Mouse (Mus musculus) kidney, adult 18-20 months (tissue): ENCODE measurements around the gene Afmid.

Experiments used
- DNase-seq: peaks from one replicate; pipeline ENCODE4 v3.0.0; 2021

Afmid gene

DNA sequence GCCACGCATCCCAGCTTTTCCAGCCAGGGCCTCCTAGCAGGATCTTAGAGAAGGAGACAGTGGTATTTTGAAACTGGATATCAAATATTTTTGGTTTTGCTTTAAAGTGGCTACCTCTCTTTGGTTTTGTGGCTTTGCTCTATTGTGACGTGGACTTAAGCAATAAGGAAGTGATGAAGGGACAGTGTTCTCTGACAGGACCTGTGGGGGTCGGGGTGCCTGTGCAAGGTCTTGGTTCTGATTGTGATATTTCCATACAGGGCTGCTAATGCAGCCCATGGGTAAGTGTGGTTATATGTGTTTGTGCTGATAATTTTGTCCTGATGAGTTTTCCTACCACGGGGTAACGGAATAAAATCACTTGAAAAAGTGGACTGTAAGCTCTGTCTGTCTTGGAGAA is 29.6 kb downstream of the Afmid start:
- no peak for DNase-seq

DNA sequence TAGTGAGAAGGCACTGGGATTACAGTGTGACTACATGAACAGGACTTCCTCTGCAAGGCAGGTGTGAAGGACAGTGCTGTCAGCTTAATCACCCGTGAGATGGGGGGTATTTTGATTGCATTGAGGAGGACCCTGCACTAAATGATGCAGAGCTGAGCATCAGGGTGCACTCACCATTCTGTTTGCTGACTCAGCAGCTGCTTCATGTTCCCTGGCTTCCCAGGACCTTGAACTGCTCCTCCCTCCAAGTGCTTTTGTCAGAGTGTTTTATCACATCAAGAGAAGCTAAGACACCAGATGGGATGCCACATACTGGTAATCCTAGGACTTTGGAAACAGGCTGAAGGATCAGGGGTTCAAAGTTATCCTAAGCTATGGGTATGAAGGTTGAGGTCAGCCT is 30.3 kb downstream of the Afmid start:
- no peak for DNase-seq

DNA sequence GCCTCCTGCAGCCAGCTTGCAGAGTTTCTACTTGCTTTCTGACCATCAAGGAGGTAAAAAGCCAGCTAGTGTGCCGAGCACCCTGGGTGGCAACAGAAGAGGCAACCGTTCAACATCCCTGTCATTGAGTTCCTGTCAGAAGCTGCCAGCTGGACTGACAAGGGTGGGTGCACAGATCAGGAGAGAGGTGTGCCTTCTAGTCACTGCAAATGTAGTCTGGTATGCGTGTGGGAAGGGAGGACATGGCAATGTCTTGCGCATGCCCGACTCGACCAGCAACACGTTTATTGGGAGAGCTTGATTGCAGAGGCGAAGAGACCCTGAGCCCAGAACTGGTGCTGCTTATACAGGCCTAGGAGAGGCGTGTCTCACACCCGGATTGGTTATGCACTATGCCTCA is 31.7 kb downstream of the Afmid start:
- no peak for DNase-seq

DNA sequence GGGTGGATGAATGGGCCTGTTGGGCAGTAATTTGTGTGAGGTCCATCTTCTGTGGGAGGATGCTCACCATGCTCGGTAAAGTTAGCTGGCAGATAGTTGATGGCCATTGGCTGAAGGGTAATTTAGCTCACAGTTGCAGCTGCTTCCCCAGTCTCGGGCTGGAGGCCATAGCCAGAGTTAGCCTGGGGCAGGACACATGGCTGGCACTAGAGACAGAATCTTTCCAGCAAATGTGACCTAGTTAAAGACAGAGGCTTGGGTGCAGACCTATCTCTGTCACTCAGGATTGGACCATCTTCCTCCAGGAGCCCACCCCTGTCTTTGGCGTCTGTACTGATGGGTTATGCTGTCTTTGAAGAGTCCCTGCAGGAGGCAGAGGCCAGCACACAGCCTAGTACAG is 32.7 kb downstream of the Afmid start:
- DNase-seq, result no peak

DNA sequence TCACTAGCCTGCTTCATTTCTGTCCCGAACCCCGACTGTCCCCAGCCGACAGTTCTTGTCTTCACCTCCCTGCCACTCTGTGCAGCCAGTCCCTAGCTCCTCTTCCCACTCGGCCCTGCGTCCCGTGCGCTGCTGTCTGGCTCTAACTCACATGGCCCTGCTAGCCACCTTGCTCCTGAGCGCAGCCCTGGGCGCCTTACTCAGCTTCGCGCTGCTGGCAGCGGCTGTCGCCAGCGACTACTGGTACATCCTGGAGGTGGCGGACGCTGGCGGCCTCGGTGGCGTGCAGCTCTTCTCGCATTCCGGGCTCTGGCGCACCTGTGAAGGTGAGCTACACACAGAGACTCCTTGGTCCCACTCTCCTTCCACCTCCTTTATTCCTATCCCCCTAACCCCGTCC is 34.9 kb downstream of the Afmid start, which contains the start of gene Tmem235:
Gene Tmem235, plus strand, starts transcription at position 152 of the 400 bp plus-strand sequence.
- DNase-seq, result no peak

DNA sequence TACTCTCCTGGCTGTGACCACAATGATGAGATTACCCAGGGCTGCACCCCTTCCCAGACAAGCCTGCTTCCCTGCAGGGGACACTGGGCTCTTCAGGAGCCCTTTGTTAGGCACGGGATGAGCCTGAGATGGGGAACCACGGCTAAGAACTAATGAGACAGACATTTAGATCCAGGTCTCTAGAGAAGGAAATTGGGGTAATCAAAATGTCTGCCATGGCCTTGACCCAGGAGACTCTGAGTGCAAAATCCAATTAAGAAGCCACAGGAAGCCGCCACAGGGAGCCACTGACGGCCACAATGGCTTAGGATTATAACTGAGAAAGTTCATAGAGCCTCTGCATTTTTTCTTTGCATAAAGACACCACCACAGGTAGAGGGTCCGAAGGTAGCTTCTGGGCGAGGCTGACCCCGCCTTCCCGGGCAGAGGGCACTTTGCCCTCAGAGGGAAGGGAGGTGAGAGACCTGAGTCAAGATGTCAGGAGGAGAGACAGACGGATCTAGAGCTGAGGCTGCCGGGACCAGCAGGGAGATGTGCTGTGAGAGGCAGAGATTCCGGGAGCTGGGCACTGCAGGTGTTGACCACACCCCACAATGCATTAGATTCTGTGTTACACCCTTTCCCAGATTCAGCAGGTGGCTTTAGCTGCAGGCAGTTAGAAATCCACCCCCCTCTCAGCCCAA is 37.6 kb downstream of the Afmid start:
- peak; percentile 60 for DNase-seq

DNA sequence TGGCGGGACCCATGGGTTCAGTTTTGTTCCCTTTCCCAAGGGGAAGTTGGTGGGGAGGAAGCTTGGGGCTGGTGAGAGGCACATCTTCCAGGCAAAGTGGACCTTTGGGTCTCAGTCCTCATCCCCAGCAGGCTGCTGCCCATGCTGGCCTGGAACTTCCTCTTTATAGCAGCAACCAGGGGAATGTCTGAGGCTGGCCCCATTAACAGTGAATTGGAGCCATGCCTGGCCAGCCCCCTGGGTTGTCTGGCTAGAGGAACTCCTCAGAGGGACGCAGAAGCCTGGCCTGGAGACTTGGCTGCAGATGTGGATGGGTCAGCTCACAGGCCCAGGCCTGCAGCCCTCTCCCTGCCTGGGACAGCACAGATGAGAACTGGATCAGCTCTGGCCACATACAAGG is 39.1 kb downstream of the Afmid start:
- DNase-seq, result no peak

DNA sequence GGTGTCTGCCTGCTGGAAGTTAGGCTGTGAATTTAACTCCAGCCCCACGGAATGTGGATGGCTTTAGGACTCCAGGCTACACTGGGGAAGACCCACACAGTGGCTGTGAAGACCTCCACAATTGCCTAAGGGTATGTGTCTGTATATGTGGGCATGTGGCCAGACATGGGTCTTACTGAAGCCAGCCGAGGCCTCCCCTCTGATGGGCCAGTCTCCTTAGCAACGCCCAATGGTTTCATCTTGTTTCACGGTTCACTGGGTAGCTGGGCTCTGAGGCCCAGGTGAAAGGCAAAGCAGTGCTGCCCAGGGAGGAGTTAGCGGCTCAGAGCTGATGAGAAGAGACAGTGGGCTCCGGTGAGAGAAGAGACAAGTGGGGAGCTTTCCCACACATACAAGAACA is 40.3 kb downstream of the Afmid start:
- DNase-seq, result peak; percentile 47

DNA sequence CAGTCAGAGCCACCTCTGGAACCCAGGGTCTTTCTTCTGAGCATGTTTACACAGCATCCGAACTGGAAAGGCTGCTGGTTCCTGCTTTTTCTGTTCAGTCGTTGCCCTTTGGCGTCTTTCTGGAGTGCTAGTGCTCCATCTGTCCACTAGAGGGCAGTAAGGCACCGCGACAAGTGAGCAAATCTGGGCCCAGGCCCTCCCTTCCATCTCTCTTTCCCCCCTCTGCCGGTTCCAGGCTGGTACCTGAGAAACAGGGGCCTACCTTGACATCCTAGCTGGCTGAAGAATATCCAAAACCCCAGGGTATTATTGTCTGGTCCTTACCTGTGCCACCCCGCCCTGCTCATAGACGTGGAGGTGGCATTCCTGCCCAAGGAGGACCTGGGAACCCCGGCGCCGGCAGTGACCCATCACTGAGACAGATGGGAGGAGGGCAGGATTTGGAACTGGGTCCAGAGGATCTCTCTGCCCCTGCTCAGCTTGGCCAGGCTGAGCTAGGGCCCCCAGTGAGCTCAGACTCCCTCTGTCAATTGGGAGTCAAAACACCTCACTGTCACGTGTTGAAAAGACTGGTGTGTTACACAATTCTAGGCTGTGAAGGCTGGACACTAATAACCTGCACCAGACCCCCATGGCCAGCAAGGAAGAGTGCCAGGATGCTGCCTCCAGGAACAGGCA is 45.1 kb downstream of the Afmid start:
- DNase-seq, result peak; percentile 74

DNA sequence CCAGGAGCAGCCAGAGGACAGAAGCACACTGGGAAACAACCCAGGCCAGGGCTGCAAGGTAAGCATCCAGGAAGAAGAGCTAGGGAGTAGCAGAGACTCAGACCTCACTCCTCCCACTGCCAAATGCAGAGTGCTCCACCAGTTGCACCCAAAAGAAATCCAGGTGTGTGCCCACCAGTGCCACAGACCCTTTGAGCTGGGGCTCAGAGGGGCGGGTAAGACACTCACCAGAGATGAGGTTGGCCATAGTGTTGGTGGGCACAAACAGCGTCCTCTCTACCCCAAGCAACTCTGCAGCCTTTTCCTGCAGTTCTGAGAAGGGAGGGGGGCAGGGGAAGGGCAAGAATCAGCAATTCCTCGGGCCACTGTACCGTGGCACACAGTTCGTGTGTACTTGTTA is 45.7 kb downstream of the Afmid start:
- DNase-seq, result no peak

DNA sequence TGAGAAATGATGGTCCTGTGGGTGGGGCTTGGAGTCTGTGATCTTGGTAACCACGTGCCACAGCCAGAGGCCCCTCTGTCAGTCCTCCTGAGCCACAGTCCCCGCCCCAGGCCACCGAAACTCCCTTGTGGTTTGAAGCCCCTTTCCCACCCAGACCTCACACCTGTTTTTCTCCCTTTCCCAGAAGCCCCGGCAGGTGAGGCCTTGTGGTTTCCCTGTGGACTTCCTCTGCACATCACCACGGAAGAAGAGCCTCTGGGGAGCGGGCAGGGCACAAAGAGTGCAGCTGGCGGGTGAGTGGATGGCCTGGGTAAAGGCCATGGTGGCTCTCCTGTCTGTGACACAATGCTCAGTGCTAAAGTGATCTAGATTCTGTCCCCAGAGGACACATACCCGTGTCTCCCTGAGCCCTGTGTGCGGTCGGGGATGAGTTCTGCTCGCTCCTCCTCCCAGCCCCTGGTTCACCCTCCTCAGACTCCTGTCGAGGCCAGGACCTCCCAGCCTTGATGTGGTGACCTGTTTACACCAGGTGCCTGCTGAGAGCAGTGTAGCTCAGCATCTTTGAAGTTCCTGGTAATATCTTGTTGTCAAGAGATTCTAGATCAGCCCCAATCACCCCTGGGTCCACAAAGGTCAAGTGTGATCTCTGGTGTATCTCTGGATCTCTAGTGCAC is 46.3 kb downstream of the Afmid start:
- no peak for DNase-seq

DNA sequence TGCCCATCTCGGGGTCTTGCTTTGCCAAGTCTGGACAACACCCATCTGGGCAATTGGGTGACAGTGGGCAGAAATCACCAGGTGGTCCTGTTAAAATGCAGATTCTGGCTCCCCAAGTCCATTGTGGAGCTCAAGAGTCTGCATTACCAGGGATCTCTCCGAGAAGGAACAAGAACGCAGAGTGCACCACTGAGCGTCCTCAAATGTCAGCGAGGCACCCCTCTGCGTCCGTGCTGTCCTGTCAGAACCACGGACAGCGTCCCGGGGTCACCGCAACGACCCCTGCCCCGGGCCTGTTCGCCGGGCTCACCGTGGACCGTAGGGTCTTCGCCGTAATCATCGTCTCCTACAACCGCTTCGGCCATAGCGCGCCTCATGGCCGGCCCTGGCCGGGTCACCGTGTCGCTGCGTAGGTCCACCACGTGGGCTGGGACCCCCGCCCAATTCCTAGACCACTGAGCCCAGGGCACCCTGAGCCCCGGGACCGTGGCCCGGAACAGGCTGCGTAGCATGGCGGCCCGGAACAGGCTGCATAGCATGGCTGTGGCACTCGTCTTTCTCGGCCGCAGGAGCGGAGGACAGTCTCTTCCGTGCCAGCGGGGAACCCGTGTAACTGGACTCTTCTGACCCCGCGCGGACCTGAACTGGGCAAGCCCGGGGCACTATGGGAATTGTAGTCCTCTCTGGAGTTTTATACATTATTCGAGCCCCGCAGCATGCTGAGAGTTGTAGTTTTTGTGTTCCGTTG is 47.3 kb downstream of the Afmid start, which contains the start of gene Tha1:
Gene Tha1, minus strand, starts transcription at position 621 of the 748 bp plus-strand sequence.
- peak; percentile 84 for DNase-seq

DNA sequence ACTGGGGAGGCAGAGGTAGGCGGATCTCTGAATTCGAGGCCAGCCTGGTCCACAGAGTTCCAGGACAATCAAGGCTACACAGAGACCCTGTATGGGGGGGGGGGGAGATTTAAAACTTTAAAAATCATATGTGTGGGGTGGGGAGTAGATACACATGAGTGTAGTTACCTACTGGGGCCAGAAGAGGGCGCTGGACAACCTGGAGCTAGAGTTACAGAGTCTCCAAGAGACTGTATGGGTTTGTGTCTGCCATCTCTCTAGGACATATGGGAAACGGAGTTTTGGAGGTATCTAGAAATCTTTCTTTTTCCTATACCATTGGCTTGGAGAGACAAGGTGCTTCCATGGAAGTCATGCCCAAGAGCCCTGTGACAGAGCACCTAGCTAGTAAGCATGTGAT is 48.7 kb downstream of the Afmid start:
- DNase-seq, result no peak

DNA sequence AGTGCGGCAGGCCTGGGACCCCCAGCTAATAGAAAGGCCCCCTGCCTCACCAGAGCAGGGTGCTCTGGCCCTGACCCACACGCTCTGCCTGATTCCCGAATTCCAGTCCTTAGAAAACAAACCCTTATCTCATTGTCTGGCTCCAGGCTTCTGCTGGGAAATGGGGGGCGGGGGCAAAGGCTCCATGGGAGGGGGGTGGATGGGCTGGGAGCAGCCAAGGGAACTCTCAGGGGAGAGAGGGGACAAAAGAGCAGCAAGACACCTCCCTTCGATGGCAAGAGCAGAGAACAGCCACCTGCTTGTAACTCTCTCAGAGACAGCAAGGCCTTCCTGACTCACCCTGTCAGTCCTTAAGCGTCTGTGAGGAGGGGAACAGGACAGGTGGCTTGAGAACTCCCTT is 50.0 kb downstream of the Afmid start:
- DNase-seq, result no peak

DNA sequence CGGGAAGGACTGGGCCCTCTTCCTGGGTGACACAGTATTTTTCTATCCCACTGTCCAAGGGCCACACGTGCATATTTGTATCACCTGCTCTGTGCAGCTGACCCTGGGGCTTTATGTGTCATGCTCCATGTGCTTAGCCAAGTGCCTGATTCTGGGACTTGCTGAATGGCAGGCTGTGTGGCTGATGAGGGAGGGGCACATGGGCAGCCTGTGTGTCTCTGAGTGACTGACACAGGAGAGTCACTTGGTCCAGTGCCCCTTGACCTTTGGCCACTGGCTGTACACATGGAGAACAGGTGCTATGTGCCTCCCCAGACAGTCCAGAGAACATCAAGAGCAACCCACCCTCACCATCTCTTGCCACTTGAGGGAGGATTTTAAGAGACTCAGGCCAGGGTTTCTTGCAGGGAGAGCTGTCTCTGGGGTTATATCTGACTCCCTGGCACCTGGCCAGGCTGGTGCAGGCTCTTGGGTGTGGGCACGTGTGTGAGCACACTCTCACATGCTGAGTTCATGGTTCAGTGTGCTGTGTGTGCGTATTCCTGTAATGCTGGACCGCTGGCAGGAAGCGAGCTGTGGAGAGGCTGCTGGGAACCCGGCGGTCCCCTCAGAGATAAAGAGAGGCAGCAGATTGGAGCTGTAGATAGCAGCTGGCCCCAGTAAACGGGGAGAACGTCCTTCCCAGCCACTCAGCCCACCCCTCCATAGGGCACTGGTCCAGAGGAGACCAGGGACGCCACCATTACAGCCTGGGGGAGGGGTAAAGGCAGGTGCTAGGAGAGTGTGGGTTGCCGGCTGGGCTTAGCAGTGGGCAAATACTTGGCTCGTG is 52.4 kb downstream of the Afmid start:
- DNase-seq, result peak; percentile 40

DNA sequence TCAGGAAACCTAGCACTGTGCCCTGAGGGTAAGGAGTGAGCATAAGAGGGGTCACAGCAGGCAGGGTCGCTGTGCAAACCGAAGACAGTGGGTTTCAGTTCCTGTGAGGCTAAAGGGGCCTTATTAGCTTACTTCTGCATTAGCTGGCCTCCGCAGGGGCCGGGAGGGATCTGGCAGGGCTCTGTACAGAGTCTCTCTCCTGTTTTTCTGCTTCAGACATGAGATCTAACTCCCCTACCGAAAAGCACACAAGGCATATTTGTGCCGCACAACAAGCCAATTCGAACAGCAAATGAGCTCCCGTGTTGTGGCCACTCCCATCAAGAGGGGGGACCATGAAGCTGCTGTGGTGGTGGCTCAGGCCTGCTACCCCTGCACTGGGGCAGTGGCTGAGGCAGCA is 53.2 kb downstream of the Afmid start:
- no peak for DNase-seq

DNA sequence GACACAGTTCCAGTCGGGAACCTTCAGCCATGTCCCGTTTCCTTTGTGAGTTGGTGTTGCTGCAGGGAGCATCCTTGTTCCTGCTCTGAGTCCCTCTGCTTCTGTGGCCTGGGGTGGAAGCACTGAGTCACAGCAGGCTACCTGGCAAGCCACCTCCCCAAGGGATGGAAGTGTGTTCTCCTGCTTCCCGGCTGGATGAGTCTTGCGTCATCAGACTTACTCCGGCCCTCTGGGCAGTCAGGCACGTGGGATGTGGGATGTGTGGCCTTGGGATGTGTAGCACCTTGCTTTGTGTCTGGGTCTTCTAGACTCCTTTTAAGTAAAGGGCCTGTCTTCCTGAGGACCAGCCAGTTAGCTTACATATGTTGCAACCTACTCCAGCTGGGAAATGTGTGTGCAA is 54.0 kb downstream of the Afmid start:
- DNase-seq, result no peak

DNA sequence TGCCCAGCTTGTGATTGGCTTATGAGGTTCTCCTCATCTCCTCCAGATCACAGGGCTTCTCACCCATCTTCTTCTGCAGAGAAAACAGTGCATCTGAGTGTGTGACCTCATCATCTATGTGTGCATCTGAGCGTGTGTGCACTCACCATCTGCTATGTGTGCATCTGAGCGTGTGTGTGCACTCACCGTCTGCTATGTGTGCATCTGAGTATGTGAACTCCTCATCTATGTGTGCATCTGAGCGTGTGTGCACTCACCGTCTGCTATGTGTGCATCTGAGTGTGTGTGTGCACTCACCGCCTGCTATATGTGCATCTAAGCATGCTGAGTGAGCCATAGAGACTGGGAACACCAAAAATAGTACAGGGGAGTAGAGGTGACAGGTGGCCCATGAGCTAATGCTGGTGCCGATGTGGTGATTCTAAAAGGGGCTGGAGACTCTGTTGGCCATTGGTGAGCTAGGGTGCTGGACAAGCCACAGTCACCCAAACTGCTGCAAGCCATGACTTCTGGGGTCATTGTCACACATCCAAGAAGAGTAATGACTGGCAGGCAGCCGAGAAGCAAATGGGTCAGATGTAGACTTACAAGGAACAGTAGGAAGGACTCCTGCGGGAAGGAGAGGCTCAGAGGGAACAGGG is 54.7 kb downstream of the Afmid start:
- DNase-seq, result no peak

DNA sequence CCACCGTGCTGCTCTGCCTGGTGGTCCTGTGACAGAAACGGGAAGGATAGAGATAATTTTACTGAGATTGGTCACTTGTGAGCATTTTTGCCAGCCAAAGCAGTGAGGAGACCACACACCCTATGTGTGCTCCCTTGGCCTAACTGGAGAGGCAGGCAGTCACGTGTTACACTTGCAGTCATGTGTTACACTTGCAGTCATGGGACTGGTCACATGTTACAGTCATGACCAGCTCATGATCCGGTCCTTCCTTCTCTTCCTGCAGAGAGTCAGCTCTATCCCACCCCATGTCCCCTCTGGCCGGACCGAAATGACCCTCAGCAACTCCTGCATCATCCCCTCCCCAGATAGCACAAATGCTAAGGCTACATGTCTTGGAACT is 55.2 kb downstream of the Afmid start:
- no peak for DNase-seq

DNA sequence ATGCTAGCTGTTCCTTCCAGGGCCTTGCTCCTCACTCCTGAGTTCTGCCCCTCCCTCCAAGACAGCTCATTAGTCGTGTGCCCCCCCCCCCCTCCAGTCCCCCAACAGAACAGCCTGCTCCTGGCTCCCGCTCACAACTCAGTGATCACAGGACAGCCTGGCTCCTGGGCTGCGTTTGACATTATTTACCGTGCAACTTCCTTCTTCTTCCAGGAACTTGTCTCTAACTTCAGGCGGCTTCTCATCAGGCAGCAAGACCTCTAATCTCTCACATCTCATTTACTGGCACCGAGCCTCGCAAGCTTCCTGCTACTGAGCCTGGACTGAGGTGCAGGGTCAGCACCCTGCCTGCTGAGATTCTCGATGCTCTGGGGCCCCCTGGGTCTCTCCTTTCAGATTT is 56.1 kb downstream of the Afmid start:
- peak; percentile 66 for DNase-seq

DNA sequence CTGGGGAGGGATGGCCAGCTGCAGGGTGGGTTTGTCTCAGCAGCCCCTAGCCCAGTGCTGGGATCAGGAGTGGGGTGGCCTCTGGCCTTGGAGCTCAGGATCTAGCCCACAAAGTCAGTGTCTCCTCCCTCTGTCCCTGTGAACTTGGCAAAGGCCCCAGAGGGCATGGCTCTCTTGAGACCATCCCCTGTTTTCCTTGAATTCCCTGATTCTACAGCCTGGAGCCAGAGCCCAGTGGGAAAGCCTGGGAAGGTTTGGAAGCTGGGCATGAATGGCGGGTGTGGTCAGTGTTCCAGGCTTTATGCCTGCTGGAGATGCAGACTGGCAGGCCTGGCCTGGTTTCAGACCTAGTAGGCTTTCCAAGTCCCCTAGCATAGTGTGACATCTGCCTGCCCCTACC is 56.5 kb downstream of the Afmid start:
- no peak for DNase-seq

DNA sequence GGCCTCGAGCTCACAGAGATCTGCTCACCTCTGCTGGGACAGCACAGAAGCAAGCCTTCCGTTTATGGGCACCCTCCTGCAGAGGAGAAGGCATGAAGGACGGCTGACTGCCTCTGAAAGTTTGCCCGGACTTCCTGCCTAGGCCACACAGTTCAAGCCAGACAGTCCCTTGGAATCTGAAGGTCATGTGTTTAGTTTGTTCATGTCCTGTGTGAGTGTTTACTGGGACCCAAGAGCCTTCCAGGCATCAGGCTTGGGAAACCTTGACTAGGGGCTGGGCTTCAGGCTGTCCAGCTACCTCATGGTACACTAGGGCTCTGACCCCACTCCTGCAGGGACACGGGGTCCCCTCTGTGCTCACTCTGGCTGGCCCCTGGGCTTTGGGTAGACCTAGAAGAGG is 60.3 kb downstream of the Afmid start:
- DNase-seq, result no peak
